Mouse (Mus musculus) midbrain, embryonic 12.5 days (tissue): ENCODE measurements at regions not wholly inside any gene's neighbourhood (a gene's known extent, or its start where the extent isn't known, plus 50 kb on each side); places are given as distances from the start of the nearest gene placed in this dataset.

Experiments used
- ATAC-seq: fragments of 200-750 bp; cut with Nextera tagmentation; 2 replicates; pipeline ENCODE4 v1.8.0; 2017; ENCODE audit warnings: low read depth, moderate TSS enrichment, moderate library complexity; ENCODE audit not compliant: low FRiP score
- H3K27ac ChIP-seq: fragments of 300-500 bp; sonication (generic); replicated peaks from 2 replicates; pipeline ENCODE4 v1.5.1; 2016; ENCODE audit warnings: mild to moderate bottlenecking
- H3K27me3 ChIP-seq: fragments of 300-500 bp; sonication (generic); 2 replicates; pipeline ENCODE4 v1.6.1; 2016; ENCODE audit warnings: mild to moderate bottlenecking
- H3K36me3 ChIP-seq: fragments of 300-500 bp; sonication (generic); 2 replicates; pipeline ENCODE4 v1.6.1; 2016
- H3K4me1 ChIP-seq: fragments of 300-500 bp; sonication (generic); 2 replicates; pipeline ENCODE4 v1.6.1; 2016
- H3K4me2 ChIP-seq: fragments of 300-500 bp; sonication (generic); replicated peaks from 2 replicates; pipeline ENCODE4 v1.6.1; 2016; ENCODE audit warnings: mild to moderate bottlenecking, moderate library complexity
- H3K4me3 ChIP-seq: fragments of 300-500 bp; sonication (generic); 2 replicates; pipeline ENCODE4 v1.5.1; 2016; ENCODE audit warnings: mild to moderate bottlenecking
- H3K9ac ChIP-seq: fragments of 300-500 bp; sonication (generic); replicated peaks from 2 replicates; pipeline ENCODE4 v1.6.1; 2016; ENCODE audit warnings: mild to moderate bottlenecking, moderate library complexity
- H3K9me3 ChIP-seq: fragments of 300-500 bp; sonication (generic); 2 replicates; pipeline ENCODE4 v1.6.1; 2016; ENCODE audit warnings: mild to moderate bottlenecking
- WGBS: fragments of 180-500 bp; shearing (Covaris S2); methylation state at CpG from one replicate; pipeline ENCODE4 v1.1.7; 2016; 5-methylcytosine and 5-hydroxymethylcytosine counted together

DNA sequence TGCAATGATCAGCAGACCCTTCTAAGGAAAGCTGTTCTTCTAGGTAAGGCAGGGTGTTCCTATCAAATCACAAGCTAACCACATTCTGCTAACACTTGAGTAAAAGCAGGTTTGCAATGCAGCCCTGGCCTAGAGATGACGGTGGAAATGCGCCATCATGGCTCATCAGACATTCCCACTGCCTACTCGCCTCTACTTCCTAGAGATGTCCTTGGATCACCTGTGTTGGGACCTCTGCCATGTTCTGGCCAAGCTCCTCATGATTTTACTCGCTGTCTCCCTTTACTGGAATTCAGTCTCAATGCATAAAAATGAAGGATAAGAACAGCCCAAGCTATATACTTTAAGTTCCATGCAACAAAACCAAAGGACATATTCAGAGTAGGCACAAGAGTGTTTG lies 1461.3 kb upstream of the Gm6569 start:
- Histone ChIP-seq H3K4me2 (no peak overlapping the region), H3K27ac (no peak overlapping the region), H3K36me3 (no peaks in the 10 kb centered on the region), H3K4me3 (no peak overlapping the region), H3K4me1 (no peaks in the 10 kb centered on the region), H3K27me3 (no peaks in the 10 kb centered on the region), H3K9ac (no peak overlapping the region), H3K9me3 (no peaks in the 10 kb centered on the region)
- no peak for ATAC-seq
- WGBS = 88% methylated on average over 4 of the region's 4 CpGs

GRCm38 (mm10) chr15:72377201-72377600 lies 1457.2 kb upstream of the Gm6569 start:
- no peak for ATAC-seq

DNA sequence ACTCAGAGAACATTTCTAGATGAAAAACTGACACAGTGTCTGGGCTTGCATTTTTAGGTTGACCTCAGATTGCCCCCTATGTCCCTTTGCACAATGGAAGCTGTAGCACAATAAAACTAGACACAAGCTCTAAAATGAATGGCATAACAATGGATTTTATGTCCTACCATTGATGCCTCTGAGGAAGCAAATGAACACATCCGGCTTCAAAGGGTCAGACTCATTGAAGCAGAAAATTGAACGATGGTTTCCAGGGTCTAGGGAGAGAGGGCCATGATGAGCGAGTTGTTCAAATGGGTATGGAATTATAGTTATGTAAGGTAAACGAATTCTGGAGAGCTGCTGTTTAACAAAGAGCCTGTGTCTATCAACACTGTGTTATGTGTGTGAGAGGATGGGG lies 1455.1 kb upstream of the Gm6569 start:
- H3K27ac ChIP-seq = no peak overlapping the region
- no peak overlapping the region for H3K4me3 ChIP-seq
- ATAC-seq = no peak
- no peaks in the 10 kb centered on the region for H3K9me3 ChIP-seq
- WGBS = 28% methylated on average over 4 of the region's 4 CpGs
- H3K27me3 ChIP-seq = no peaks in the 10 kb centered on the region
- H3K9ac ChIP-seq = no peak overlapping the region
- no peaks in the 10 kb centered on the region for H3K36me3 ChIP-seq
- 0 out of 2 replicates have a peak, but pooled peaks cover 4% of the 10 kb centered on the region for H3K4me1 ChIP-seq
- no peak overlapping the region for H3K4me2 ChIP-seq

More at GRCm38 (mm10) chr15:72377201-72377600, 1457.2 kb upstream of the Gm6569 start:
- H3K4me2 ChIP-seq = no peak overlapping the region
- H3K36me3 ChIP-seq = no peaks in the 10 kb centered on the region
- H3K27me3 ChIP-seq = no peaks in the 10 kb centered on the region
- H3K9me3 ChIP-seq = no peaks in the 10 kb centered on the region
- no peak overlapping the region for H3K27ac ChIP-seq
- H3K9ac ChIP-seq = no peak overlapping the region
- H3K4me3 ChIP-seq = no peak overlapping the region
- 0 out of 2 replicates have a peak, but pooled peaks cover 3% of the 10 kb centered on the region for H3K4me1 ChIP-seq

- no peak overlapping the region for H3K4me3 ChIP-seq
Observed at GRCm38 (mm10) chr15:72381164-72381563, 1453.2 kb upstream of the Gm6569 start.

GRCm38 (mm10) chr15:72381744-72382143 lies 1452.6 kb upstream of the Gm6569 start:
- 0 out of 2 replicates have a peak, but pooled peaks cover 4% of the 10 kb centered on the region for H3K4me1 ChIP-seq
- WGBS = 91% methylated on average over 5 of the region's 5 CpGs
- no peak overlapping the region for H3K9ac ChIP-seq
- no peak overlapping the region for H3K4me2 ChIP-seq
- no peaks in the 10 kb centered on the region for H3K36me3 ChIP-seq
- no peaks in the 10 kb centered on the region for H3K27me3 ChIP-seq
- no peak overlapping the region for H3K27ac ChIP-seq
- H3K4me3 ChIP-seq = no peak overlapping the region
- H3K9me3 ChIP-seq = no peaks in the 10 kb centered on the region
- no peak for ATAC-seq

More at GRCm38 (mm10) chr15:72381164-72381563, 1453.2 kb upstream of the Gm6569 start:
- no peak for ATAC-seq
- Histone ChIP-seq H3K9ac (no peak overlapping the region), H3K36me3 (no peaks in the 10 kb centered on the region), H3K4me1 (0 out of 2 replicates have a peak, but pooled peaks cover 4% of the 10 kb centered on the region), H3K27ac (no peak overlapping the region), H3K9me3 (no peaks in the 10 kb centered on the region), H3K4me2 (no peak overlapping the region), H3K27me3 (no peaks in the 10 kb centered on the region)
- 89% methylated on average over 8 of the region's 8 CpGs for WGBS

DNA sequence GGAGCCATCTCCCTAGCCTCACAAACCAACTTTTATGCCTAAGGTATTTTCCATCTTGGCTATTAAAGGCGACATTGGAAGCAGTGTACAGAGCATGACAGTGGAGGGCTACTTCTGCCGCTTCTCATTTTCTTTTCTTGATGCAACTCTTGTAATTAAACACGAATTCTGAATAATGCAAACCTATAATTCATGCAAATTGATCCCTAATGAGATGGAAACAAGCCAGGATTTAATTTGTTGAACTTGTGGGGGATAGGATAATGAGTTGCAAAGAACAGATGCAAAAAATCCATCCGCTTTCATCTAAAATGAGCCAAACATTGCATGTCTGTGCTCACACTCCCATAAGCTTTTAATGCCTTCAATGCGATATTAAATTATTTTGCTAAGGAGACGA lies 1451.8 kb upstream of the Gm6569 start:
- Histone ChIP-seq H3K36me3 (no peaks in the 10 kb centered on the region), H3K4me2 (no peak overlapping the region), H3K9me3 (no peaks in the 10 kb centered on the region), H3K27ac (no peak overlapping the region), H3K4me3 (no peak overlapping the region), H3K4me1 (0 out of 2 replicates have a peak, but pooled peaks cover 4% of the 10 kb centered on the region), H3K9ac (no peak overlapping the region), H3K27me3 (no peaks in the 10 kb centered on the region)
- WGBS = 78% methylated on average over 6 of the region's 6 CpGs
- ATAC-seq = no peak

- no peak for ATAC-seq
- Histone ChIP-seq H3K4me1 (0 out of 2 replicates have a peak, but pooled peaks cover 4% of the 10 kb centered on the region), H3K9me3 (no peaks in the 10 kb centered on the region), H3K4me2 (no peak overlapping the region), H3K4me3 (no peak overlapping the region), H3K27ac (no peak overlapping the region), H3K9ac (no peak overlapping the region), H3K27me3 (no peaks in the 10 kb centered on the region), H3K36me3 (no peaks in the 10 kb centered on the region)
- 73% methylated on average over 3 of the region's 3 CpGs for WGBS
Observed at GRCm38 (mm10) chr15:72383062-72383461, 1451.3 kb upstream of the Gm6569 start.

- Histone ChIP-seq H3K36me3 (no peaks in the 10 kb centered on the region), H3K4me1 (0 out of 2 replicates have a peak, but pooled peaks cover 4% of the 10 kb centered on the region), H3K4me2 (no peak overlapping the region), H3K27ac (no peak overlapping the region), H3K9me3 (no peaks in the 10 kb centered on the region), H3K27me3 (no peaks in the 10 kb centered on the region), H3K9ac (no peak overlapping the region), H3K4me3 (no peak overlapping the region)
- no peak for ATAC-seq
- 41% methylated on average over 1 of the region's 1 CpGs for WGBS
Observed at GRCm38 (mm10) chr15:72383470-72383869, 1450.9 kb upstream of the Gm6569 start.

GRCm38 (mm10) chr15:72393226-72393625 lies 1441.1 kb upstream of the Gm6569 start:
- no peaks in the 10 kb centered on the region for H3K36me3 ChIP-seq
- WGBS = 69% methylated on average over 2 of the region's 2 CpGs
- no peak for ATAC-seq
- H3K9me3 ChIP-seq = no peaks in the 10 kb centered on the region
- no peak overlapping the region for H3K27ac ChIP-seq
- no peak overlapping the region for H3K4me2 ChIP-seq
- H3K4me3 ChIP-seq = no peak overlapping the region
- H3K27me3 ChIP-seq = no peaks in the 10 kb centered on the region
- no peak overlapping the region for H3K9ac ChIP-seq
- no peaks in the 10 kb centered on the region for H3K4me1 ChIP-seq

- H3K9ac ChIP-seq = no peak overlapping the region
- 84% methylated on average over 6 of the region's 6 CpGs for WGBS
- no peaks in the 10 kb centered on the region for H3K4me1 ChIP-seq
- no peak overlapping the region for H3K4me2 ChIP-seq
- no peak overlapping the region for H3K4me3 ChIP-seq
- H3K27ac ChIP-seq = no peak overlapping the region
- H3K36me3 ChIP-seq = no peaks in the 10 kb centered on the region
- H3K27me3 ChIP-seq = no peaks in the 10 kb centered on the region
- no peak for ATAC-seq
- H3K9me3 ChIP-seq = no peaks in the 10 kb centered on the region
Observed at GRCm38 (mm10) chr15:72411956-72412355, 1422.4 kb upstream of the Gm6569 start.
